Comparison of ENCODE assay signal across 8 mouse cellular contexts in genomic region chr6:125348721-125349574, GRCm38 (mm10). TPM values are rescaled to one million over a fixed set of nuclear protein-coding genes. Genes with fewer than 3 reads are reported as not detected.
DNase-seq lines count a peak whose midpoint lies in the region; ATAC-seq and TF ChIP-seq lines count a peak whose summit lies in the region.

Gene Tnfrsf1a (plus strand): TSS chr6:125349362.

- TF ChIP-seq CTCF in E14TG2a.4 (conservative IDR thresholded peaks at IDR 0.05; ENCODE audit: low read length) = no peak
- TF ChIP-seq CTCF in heart, postnatal 0 days (IDR thresholded peaks at IDR 0.05; ENCODE audit: low read depth) = no peak

- H3K9me3 ChIP-seq in E14TG2a.4 (ENCODE audit: low read length) = peaks cover 16% of the 10 kb centered on the region
- H3K9me3 ChIP-seq in erythroblast, embryonic 14.5 days (ENCODE audit: control insufficient read depth, low read length) = no peaks in the 10 kb centered on the region
- H3K9me3 ChIP-seq in heart, postnatal 0 days (replicated peaks; ENCODE audit: control insufficient read depth, low read length) = no peaks in the 10 kb centered on the region
- no peaks in the 10 kb centered on the region for H3K9me3 ChIP-seq in limb, embryonic 13.5 days
- H3K9me3 ChIP-seq in neural tube, embryonic 14.5 days (ENCODE audit: control insufficient read depth, low read length) = no peaks in the 10 kb centered on the region

- TF ChIP-seq EP300 in heart, postnatal 0 days (IDR thresholded peaks at IDR 0.05; ENCODE audit: low read depth) = no peak

- H3K27ac ChIP-seq in heart, postnatal 0 days (ENCODE audit: low read depth) = peak within 1 kb of the TSS; percentile 84
- peak within 1 kb of the TSS; percentile 90 for H3K27ac ChIP-seq in limb, embryonic 13.5 days
- H3K27ac ChIP-seq in neural tube, embryonic 14.5 days (ENCODE audit: low read depth, low read length) = no peak within 1 kb of the TSS

- DNase-seq in heart, adult 11 months = peak; percentile 96
- DNase-seq in heart, adult 9 months (ENCODE audit: low spot score in 2 of 2) = no peak
- peak; percentile 52 for DNase-seq in heart, postnatal 0 days (ENCODE audit: low spot score)
- no peak for DNase-seq in T-cell, adult 2 months (ENCODE audit: low spot score)

- H3K36me3 ChIP-seq in E14TG2a.4 (ENCODE audit: insufficient read depth, low read length) = no peaks in the 10 kb centered on the region
- H3K36me3 ChIP-seq in erythroblast, embryonic 14.5 days (ENCODE audit: control insufficient read depth) = no peaks in the 10 kb centered on the region
- H3K36me3 ChIP-seq in heart, postnatal 0 days (replicated peaks; ENCODE audit: control insufficient read depth, insufficient read depth, low read length) = no peaks in the 10 kb centered on the region
- H3K36me3 ChIP-seq in limb, embryonic 13.5 days = no peaks in the 10 kb centered on the region
- H3K36me3 ChIP-seq in neural tube, embryonic 14.5 days (ENCODE audit: control insufficient read depth, insufficient read depth, low read length) = no peaks in the 10 kb centered on the region

- peak within 1 kb of the TSS; percentile 68 for H3K4me2 ChIP-seq in heart, postnatal 0 days (ENCODE audit: low read depth, low read length)
- peak within 1 kb of the TSS; percentile 97 for H3K4me2 ChIP-seq in limb, embryonic 13.5 days (replicated peaks)
- peak within 1 kb of the TSS; percentile 58 for H3K4me2 ChIP-seq in neural tube, embryonic 14.5 days (ENCODE audit: low read depth, low read length)

- WGBS in heart, postnatal 0 days = 15% methylated on average over 22 of the region's 22 CpGs
- WGBS in limb, embryonic 13.5 days = 6% methylated on average over 22 of the region's 22 CpGs
- 5% methylated on average over 22 of the region's 22 CpGs for WGBS in neural tube, embryonic 14.5 days

- ATAC-seq in heart, postnatal 0 days (ENCODE audit: insufficient read depth, low read depth) = 0 out of 2 replicates have a peak, but pooled peaks have one; percentile 4
- ATAC-seq in limb, embryonic 13.5 days (ENCODE audit: low FRiP score, low read depth) = peak; percentile 41
- no peak for ATAC-seq in neural tube, embryonic 14.5 days (ENCODE audit: low read depth)

- peak within 1 kb of the TSS; percentile 70 for H3K4me3 ChIP-seq in E14TG2a.4 (replicated peaks; ENCODE audit: low read length)
- peak within 1 kb of the TSS; percentile 58 for H3K4me3 ChIP-seq in erythroblast, embryonic 14.5 days (replicated peaks)
- H3K4me3 ChIP-seq in heart, postnatal 0 days (ENCODE audit: low read depth, low read length) = peak within 1 kb of the TSS; percentile 60
- peak within 1 kb of the TSS; percentile 80 for H3K4me3 ChIP-seq in limb, embryonic 13.5 days
- peak within 1 kb of the TSS; percentile 37 for H3K4me3 ChIP-seq in neural tube, embryonic 14.5 days (ENCODE audit: low read depth, low read length)

- peak within 1 kb of the TSS; percentile 82 for H3K9ac ChIP-seq in heart, postnatal 0 days (replicated peaks; ENCODE audit: low read depth, low read length)
- peak within 1 kb of the TSS; percentile 90 for H3K9ac ChIP-seq in limb, embryonic 13.5 days
- H3K9ac ChIP-seq in neural tube, embryonic 14.5 days (replicated peaks; ENCODE audit: low read depth, low read length) = peak within 1 kb of the TSS; percentile 18

- peaks cover 62% of the 10 kb centered on the region for H3K27me3 ChIP-seq in E14TG2a.4 (ENCODE audit: insufficient read depth, low read length)
- H3K27me3 ChIP-seq in erythroblast, embryonic 14.5 days (ENCODE audit: control insufficient read depth) = peaks cover 28% of the 10 kb centered on the region
- H3K27me3 ChIP-seq in heart, postnatal 0 days (ENCODE audit: control insufficient read depth, insufficient read depth, low read length) = no peaks in the 10 kb centered on the region
- H3K27me3 ChIP-seq in limb, embryonic 13.5 days = no peaks in the 10 kb centered on the region
- H3K27me3 ChIP-seq in neural tube, embryonic 14.5 days (ENCODE audit: control insufficient read depth, insufficient read depth, low read length) = no peaks in the 10 kb centered on the region; the same call in 1 of the 2 replicates

- H3K4me1 ChIP-seq in E14TG2a.4 (replicated peaks; ENCODE audit: low read depth, low read length) = peaks cover 67% of the 10 kb centered on the region
- peaks cover 15% of the 10 kb centered on the region for H3K4me1 ChIP-seq in erythroblast, embryonic 14.5 days (ENCODE audit: control insufficient read depth)
- H3K4me1 ChIP-seq in heart, postnatal 0 days (ENCODE audit: control insufficient read depth, insufficient read depth) = peaks cover 12% of the 10 kb centered on the region
- peaks cover 51% of the 10 kb centered on the region for H3K4me1 ChIP-seq in limb, embryonic 13.5 days
- peaks cover 8% of the 10 kb centered on the region; the same call in 1 of the 2 replicates for H3K4me1 ChIP-seq in neural tube, embryonic 14.5 days (ENCODE audit: control insufficient read depth, insufficient read depth, low read length)

RNA-seq across cellular contexts. Expression of gene Tnfrsf1a, which starts in this region (rescaled TPM):
- 0.70 and 0.78 TPM in 2 replicates for polyA plus RNA-seq in erythroblast, embryonic 14.5 days (2012)
- 37.1 and 52.8 TPM in 2 replicates for total RNA-seq in heart, postnatal 0 days (2014; rRNA removed; ENCODE audit: low replicate concordance)
- 39.8 and 40.1 TPM in 2 replicates for polyA plus RNA-seq in heart, postnatal 0 days (2015; fragmentation: Nextera tagmentation; extraction: Ambion mirVana)
- 68.7 and 71.4 TPM in 2 replicates for polyA plus RNA-seq in limb, embryonic 13.5 days (2015; fragmentation: Nextera tagmentation; extraction: Ambion mirVana)
- 6.5 and 15.0 TPM in 2 replicates for polyA plus RNA-seq in neural tube, embryonic 14.5 days (2014; fragmentation: Nextera tagmentation; extraction: Ambion mirVana)

Comparison
In these comparisons a context has a peak if more than half of its experiments do, and no peak if none do; other contexts are left out.
1. DNase-seq: peak in heart, adult 11 months (single experiment) and heart, postnatal 0 days (single experiment); none in heart, adult 9 months (0 of 2) and T-cell, adult 2 months (single experiment).
2. H3K9ac ChIP-seq: peak in every context shown above with its lines; median percentile 90 in limb, embryonic 13.5 days; 82 in heart, postnatal 0 days; 18 in neural tube, embryonic 14.5 days.
3. Peak in every context shown above with its lines, with median percentiles within 50 percentile points of each other: H3K4me3 ChIP-seq and H3K4me2 ChIP-seq.